Mouse (Mus musculus): ENCODE measurements around the gene Dgki.

- TF ChIP-seq GATA1 (IDR thresholded peaks at IDR 0.05; ENCODE audit: low read length) = no peak
- no peak for TF ChIP-seq TAL1 (IDR thresholded peaks at IDR 0.05; ENCODE audit: low read length)
These were observed 104.2 kb downstream of the Dgki start for GRCm38 (mm10) chr6:37195766-37196165.
